Mouse (Mus musculus): ENCODE data around the gene Atp8b2. TPM values are rescaled to one million over a fixed set of nuclear protein-coding genes. Genes with fewer than 3 reads are reported as not detected.

Gene Atp8b2
- polyA plus RNA-seq, 1 experiment from 2014 or later: 1.4 TPM

GRCm38 (mm10) chr3:89976859-89977258 is 13.6 kb upstream of the Atp8b2 start:
- ATAC-seq (ENCODE audit: low read depth) (no peak), DNase-seq (no peak)
- Histone ChIP-seq H3K36me3 (no peaks in the 10 kb centered on the region), H3K9ac (no peak overlapping the region), H3K27me3 (no peaks in the 10 kb centered on the region), H3K4me2 (no peak overlapping the region), H3K4me1 (replicated peaks) (no peaks in the 10 kb centered on the region), H3K9me3 (replicated peaks) (no peaks in the 10 kb centered on the region), H3K27ac (no peak overlapping the region), H3K4me3 (replicated peaks) (no peak overlapping the region)

DNA sequence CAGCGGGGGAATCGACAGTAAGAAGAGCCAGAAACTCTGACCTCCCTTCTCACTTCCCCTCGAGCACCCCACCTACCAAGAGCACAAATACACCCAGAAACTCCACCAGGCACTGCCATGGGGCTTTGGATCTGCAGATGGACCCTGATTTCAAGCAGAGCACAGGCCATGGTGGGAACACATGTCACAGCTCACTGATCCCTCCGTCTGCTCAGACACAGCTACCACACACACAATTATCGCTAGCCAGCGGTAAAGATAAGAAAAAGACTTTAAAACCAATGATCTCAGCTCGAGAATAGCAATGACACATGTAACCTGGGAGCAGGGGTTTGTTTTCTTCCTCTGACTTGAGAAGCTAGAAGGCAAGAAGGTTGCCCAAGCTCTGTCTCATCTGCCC is 5.2 kb upstream of the Atp8b2 start:
- peaks cover 11% of the 10 kb centered on the region for H3K4me1 ChIP-seq (replicated peaks)
- H3K27me3 ChIP-seq: peaks cover 15% of the 10 kb centered on the region
- DNase-seq (no peak), ATAC-seq (ENCODE audit: low read depth) (no peak)
- H3K27ac ChIP-seq: no peak overlapping the region
- no peak overlapping the region for H3K9ac ChIP-seq
- no peak overlapping the region for H3K4me3 ChIP-seq (replicated peaks)
- H3K36me3 ChIP-seq: no peaks in the 10 kb centered on the region
- H3K4me2 ChIP-seq: no peak overlapping the region
- no peaks in the 10 kb centered on the region for H3K9me3 ChIP-seq (replicated peaks)
- 33% methylated on average over 7 of the region's 7 CpGs for WGBS (ENCODE audit: insufficient replicate concordance)

DNA sequence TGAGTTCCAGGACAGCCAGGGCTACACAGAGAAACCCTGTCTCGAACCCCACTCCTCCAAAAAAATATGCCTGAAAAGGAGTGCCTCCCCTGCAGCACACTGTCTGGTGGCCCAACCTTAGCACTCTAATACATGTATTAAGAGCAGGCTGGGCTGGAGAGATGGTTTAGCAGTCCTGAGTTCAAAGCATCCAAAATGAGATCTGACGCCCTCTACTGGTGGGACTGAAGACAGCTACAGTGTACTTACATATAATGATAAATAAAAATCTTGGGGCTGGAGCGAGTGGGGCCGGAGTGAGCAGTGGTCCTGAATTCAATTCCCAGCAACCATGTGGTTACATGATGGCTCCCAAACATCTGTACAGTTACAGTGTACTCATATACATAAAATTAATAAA is 3.6 kb upstream of the Atp8b2 start:
- Histone ChIP-seq H3K36me3 (no peaks in the 10 kb centered on the region), H3K27me3 (peaks cover 31% of the 10 kb centered on the region), H3K9me3 (replicated peaks) (no peaks in the 10 kb centered on the region), H3K4me3 (replicated peaks) (no peak overlapping the region), H3K27ac (no peak overlapping the region), H3K4me2 (no peak overlapping the region), H3K4me1 (replicated peaks) (peaks cover 25% of the 10 kb centered on the region), H3K9ac (no peak overlapping the region)
- DNase-seq: no peak
- WGBS (ENCODE audit: insufficient replicate concordance): 55% methylated on average over 4 of the region's 4 CpGs
- no peak for ATAC-seq (ENCODE audit: low read depth)

DNA sequence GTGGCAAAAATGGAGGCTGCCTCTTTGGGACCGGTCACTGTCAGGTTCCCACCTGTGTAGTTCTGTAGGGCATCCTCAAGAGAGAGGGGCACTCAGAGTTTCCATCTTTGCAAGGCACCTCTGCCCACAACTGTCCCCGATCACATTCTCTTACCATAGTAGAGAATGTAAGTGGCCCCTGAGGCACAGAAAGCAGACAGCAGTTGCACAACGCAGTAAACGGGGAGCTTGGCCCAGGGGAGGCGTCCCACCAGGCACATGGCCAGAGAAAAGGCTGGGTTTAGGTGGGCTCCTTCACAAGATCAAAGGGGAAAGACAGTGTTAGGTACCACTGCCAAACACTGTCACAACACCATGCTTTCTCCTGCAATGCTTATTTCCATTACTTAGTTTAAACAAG is 2.7 kb upstream of the Atp8b2 start:
- Histone ChIP-seq H3K36me3 (no peaks in the 10 kb centered on the region), H3K4me2 (no peak overlapping the region), H3K9me3 (replicated peaks) (no peaks in the 10 kb centered on the region), H3K9ac (no peak overlapping the region), H3K27me3 (peaks cover 41% of the 10 kb centered on the region), H3K27ac (no peak overlapping the region), H3K4me3 (replicated peaks) (no peak overlapping the region), H3K4me1 (replicated peaks) (peaks cover 35% of the 10 kb centered on the region)
- DNase-seq (no peak), ATAC-seq (ENCODE audit: low read depth) (no peak)
- 82% methylated on average over 5 of the region's 5 CpGs for WGBS (ENCODE audit: insufficient replicate concordance)

- H3K4me2 ChIP-seq: no peak overlapping the region
- H3K9me3 ChIP-seq (replicated peaks): no peaks in the 10 kb centered on the region
- ATAC-seq (ENCODE audit: low read depth) (no peak), DNase-seq (no peak)
- H3K4me3 ChIP-seq (replicated peaks): no peak overlapping the region
- 76% methylated on average over 8 of the region's 8 CpGs for WGBS (ENCODE audit: insufficient replicate concordance)
- no peaks in the 10 kb centered on the region for H3K36me3 ChIP-seq
- H3K9ac ChIP-seq: no peak overlapping the region
- H3K27ac ChIP-seq: no peak overlapping the region
- H3K4me1 ChIP-seq (replicated peaks): peaks cover 39% of the 10 kb centered on the region
- H3K27me3 ChIP-seq: peaks cover 45% of the 10 kb centered on the region
Measured at GRCm38 (mm10) chr3:89965557-89965956, 2.2 kb upstream of the Atp8b2 start.

- ATAC-seq (ENCODE audit: low read depth): no peak
- peak overlapping the region; percentile 76 for H3K4me2 ChIP-seq
- no peaks in the 10 kb centered on the region for H3K36me3 ChIP-seq
- H3K9ac ChIP-seq: peak overlapping the region; percentile 64
- WGBS (ENCODE audit: insufficient replicate concordance): 26% methylated on average over 22 of the region's 22 CpGs
- DNase-seq: no peak
- peaks cover 59% of the 10 kb centered on the region for H3K27me3 ChIP-seq
- H3K4me1 ChIP-seq (replicated peaks): peaks cover 48% of the 10 kb centered on the region
- no peaks in the 10 kb centered on the region for H3K9me3 ChIP-seq (replicated peaks)
- peak overlapping the region; percentile 67 for H3K4me3 ChIP-seq (replicated peaks)
- peak overlapping the region; percentile 29; the same call in 1 of the 2 replicates for H3K27ac ChIP-seq
Measured at GRCm38 (mm10) chr3:89963926-89964739, 825 bp upstream of the Atp8b2 start.

- H3K9me3 ChIP-seq (replicated peaks): no peaks in the 10 kb centered on the region
- WGBS (ENCODE audit: insufficient replicate concordance): 1% methylated on average over 30 of the region's 30 CpGs
- peak overlapping the region; percentile 64 for H3K9ac ChIP-seq
- no peaks in the 10 kb centered on the region for H3K36me3 ChIP-seq
- peaks cover 48% of the 10 kb centered on the region for H3K4me1 ChIP-seq (replicated peaks)
- DNase-seq (no peak), ATAC-seq (ENCODE audit: low read depth) (no peak)
- peak overlapping the region; percentile 70 for H3K27ac ChIP-seq
- peaks cover 62% of the 10 kb centered on the region for H3K27me3 ChIP-seq
- H3K4me2 ChIP-seq: peak overlapping the region; percentile 76
- H3K4me3 ChIP-seq (replicated peaks): peak overlapping the region; percentile 67
Measured at GRCm38 (mm10) chr3:89962751-89963220, 522 bp downstream of the Atp8b2 start.

DNA sequence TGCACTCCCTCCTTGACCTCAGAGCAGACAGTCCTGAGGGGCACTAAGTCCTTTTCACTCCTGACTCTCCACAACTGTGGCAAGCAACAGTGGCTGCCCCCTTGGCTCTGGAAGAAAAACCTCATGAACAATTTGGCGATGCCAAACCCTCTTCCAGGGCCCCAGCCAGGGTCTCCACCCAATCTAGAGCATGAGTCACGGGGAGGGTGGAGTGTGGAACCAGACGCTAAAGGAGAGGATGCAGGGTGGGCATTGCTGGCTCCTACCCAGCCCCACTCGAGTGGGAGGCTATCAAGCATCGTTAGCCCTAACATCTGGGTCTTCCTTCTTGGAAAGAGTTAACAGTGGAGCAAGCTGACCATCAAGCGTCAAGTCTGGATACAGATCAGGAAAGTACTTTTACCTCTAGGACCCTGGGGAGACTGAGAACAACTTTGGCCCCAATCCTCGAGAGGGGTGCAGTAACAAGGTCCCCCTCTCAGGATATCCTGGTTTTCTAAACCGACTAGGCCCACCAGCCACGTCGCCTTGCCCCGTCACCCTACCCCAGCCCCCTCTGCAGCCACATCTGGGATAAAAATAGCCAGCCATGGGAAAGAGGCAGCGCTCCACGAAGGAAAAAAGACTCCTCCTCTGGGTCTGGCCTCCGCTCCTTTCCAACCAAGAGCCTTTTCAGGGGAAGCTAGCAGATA is 1.1 kb downstream of the Atp8b2 start:
- H3K9me3 ChIP-seq (replicated peaks): no peaks in the 10 kb centered on the region
- H3K36me3 ChIP-seq: no peaks in the 10 kb centered on the region
- H3K9ac ChIP-seq: peak overlapping the region; percentile 64
- peaks cover 48% of the 10 kb centered on the region for H3K4me1 ChIP-seq (replicated peaks)
- H3K27ac ChIP-seq: peak overlapping the region; percentile 70
- WGBS (ENCODE audit: insufficient replicate concordance): 3% methylated on average over 14 of the region's 14 CpGs
- DNase-seq: no peak
- peaks cover 59% of the 10 kb centered on the region for H3K27me3 ChIP-seq
- peak overlapping the region; percentile 67 for H3K4me3 ChIP-seq (replicated peaks)
- peak overlapping the region; percentile 76 for H3K4me2 ChIP-seq
- ATAC-seq (ENCODE audit: low read depth): no peak

DNA sequence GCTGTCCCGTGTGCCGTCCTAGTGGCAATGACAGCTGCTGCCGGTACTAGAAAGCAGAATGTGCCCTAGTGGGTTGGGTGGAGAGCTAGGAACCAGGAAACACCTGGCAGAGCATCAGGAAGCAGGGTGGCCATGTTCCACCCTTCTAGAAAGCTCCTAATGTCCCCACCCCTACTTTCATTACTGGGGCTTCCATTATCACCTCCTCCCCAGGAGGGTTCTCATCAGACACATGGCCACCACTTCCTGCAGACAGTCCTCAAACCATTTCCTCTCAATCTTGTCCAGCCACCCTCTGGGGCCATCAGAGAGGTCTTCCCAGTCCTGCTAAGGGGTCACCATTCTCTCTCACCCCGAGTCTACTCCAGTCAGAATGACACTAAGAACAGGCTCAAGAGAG is 1.9 kb downstream of the Atp8b2 start:
- peak overlapping the region; percentile 76 for H3K4me2 ChIP-seq
- peaks cover 48% of the 10 kb centered on the region for H3K4me1 ChIP-seq (replicated peaks)
- DNase-seq (no peak), ATAC-seq (ENCODE audit: low read depth) (no peak)
- peak overlapping the region; percentile 67; the same call in 1 of the 2 replicates for H3K4me3 ChIP-seq (replicated peaks)
- peaks cover 5% of the 10 kb centered on the region; the same call in 1 of the 2 replicates for H3K36me3 ChIP-seq
- no peaks in the 10 kb centered on the region for H3K9me3 ChIP-seq (replicated peaks)
- H3K27me3 ChIP-seq: peaks cover 59% of the 10 kb centered on the region
- H3K9ac ChIP-seq: no peak overlapping the region
- WGBS (ENCODE audit: insufficient replicate concordance): 6% methylated on average over 4 of the region's 4 CpGs
- no peak overlapping the region; the same call in 1 of the 2 replicates for H3K27ac ChIP-seq

DNA sequence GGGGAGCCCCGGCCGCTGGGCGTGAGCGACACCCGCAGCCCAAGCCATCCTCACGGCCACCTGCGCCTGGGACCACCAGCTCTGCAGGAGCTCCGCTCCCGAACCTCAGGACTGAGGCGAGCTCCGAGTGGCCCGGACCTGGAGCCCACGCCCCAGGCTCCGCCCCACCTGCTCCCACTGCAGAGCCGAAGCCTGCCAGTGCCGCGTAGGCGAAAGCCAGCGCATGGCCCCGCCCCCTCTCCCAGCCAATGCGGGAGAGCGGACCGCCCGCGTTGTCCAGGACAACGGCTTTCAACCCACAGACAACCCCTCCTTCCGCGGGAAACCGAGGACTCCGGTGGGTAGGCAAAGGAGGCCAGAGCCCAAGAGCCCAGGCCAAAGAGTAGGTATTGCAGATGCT is 2.8 kb downstream of the Atp8b2 start:
- peak; percentile 69 for DNase-seq
- ATAC-seq (ENCODE audit: low read depth): peak; percentile 80
- Histone ChIP-seq H3K27me3 (peaks cover 59% of the 10 kb centered on the region), H3K9me3 (replicated peaks) (no peaks in the 10 kb centered on the region), H3K9ac (peak overlapping the region; percentile 61), H3K4me3 (replicated peaks) (peak overlapping the region; percentile 67), H3K4me2 (peak overlapping the region; percentile 76), H3K36me3 (peaks cover 8% of the 10 kb centered on the region; the same call in 1 of the 2 replicates), H3K4me1 (replicated peaks) (peaks cover 48% of the 10 kb centered on the region), H3K27ac (no peak overlapping the region)
- 2% methylated on average over 30 of the region's 30 CpGs for WGBS (ENCODE audit: insufficient replicate concordance)

DNA sequence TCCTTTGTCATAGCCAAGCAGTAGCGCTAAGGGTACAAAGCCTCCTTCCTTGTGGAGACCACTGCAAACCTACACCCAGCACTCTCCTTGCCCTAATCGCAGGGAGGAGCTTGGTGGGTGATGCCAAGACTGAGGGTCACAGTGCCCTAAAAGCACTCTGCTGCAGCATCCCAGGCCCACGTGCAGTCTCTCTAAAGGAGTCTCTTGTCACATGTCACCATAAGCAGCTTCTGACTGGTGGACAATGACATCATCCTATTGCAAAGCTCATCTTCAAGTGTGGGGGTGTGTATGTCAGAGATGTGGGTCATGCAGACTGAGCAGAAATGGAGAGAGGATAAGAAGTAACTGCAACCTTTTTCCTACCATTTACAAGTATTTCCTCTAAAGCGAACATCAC is 3.9 kb downstream of the Atp8b2 start:
- no peak for DNase-seq

More for the DNA sequence above, 3.9 kb downstream of the Atp8b2 start:
- Histone ChIP-seq H3K4me3 (replicated peaks) (no peak overlapping the region), H3K4me1 (replicated peaks) (peaks cover 42% of the 10 kb centered on the region), H3K27ac (no peak overlapping the region), H3K4me2 (peak overlapping the region; percentile 76; the same call in 1 of the 2 replicates), H3K27me3 (peaks cover 58% of the 10 kb centered on the region), H3K36me3 (peaks cover 8% of the 10 kb centered on the region; the same call in 1 of the 2 replicates), H3K9ac (no peak overlapping the region), H3K9me3 (replicated peaks) (no peaks in the 10 kb centered on the region)
- WGBS (ENCODE audit: insufficient replicate concordance): 63% methylated on average over 4 of the region's 4 CpGs
- no peak for ATAC-seq (ENCODE audit: low read depth)
